Mouse (Mus musculus) liver (tissue): Measurements from ENCODE around the gene Scgb2b20.
"Not testable (repeated sequence)": the region's sequence is repeated elsewhere in the genome, so short reads cannot be mapped to it uniquely, and the experiment has no call there.

ENCODE experiments used
- DNase-seq: peaks from one replicate; pipeline ENCODE4 v3.0.0-alpha.2; 2020; ENCODE audit warnings: mixed read lengths

The Scgb2b20 gene

DNA sequence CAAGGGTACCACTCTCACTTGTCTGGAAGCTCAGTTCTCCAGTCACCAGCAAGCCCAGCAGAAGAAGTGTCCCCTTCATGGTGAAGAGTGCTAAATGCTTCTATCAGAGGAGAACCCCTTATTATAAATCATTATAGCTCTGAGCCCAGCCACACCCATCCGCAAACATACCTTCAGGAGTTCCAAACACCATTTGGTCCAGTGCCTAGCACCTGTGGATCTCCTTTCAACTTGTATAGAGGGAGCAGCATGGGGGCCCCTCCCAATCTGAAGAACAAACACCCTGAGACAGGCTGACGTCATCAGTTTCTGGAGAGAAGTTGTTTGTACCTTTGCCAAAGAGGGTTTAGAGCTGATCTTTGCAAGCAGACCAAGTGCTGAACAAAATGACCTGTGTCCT lies at the start of gene Scgb2b20:
Gene Scgb2b20 (minus strand): TSS at position 101 of the 400 bp plus-strand sequence.
- not testable (repeated sequence) for DNase-seq

DNA sequence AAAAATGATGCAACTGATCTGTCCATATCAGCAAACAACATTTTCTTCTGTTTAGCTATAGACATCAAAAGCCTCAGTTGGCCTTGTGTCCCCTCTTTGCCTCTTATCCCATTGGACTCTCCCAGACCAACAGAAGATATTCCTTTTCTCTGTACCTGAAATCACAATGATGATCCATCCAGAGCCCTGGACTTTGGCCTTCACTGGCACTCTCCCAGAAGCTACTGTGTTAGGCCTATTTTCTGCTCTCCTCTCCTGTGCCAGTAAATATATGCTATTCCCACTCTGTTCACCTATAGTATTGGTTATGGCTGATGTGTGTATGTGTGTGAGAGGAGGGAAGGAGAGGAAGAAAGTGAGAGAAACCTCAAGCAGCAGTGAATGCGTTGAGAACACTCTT lies 43.6 kb upstream of the Scgb2b20 start:
- DNase-seq: not testable (repeated sequence)

DNA sequence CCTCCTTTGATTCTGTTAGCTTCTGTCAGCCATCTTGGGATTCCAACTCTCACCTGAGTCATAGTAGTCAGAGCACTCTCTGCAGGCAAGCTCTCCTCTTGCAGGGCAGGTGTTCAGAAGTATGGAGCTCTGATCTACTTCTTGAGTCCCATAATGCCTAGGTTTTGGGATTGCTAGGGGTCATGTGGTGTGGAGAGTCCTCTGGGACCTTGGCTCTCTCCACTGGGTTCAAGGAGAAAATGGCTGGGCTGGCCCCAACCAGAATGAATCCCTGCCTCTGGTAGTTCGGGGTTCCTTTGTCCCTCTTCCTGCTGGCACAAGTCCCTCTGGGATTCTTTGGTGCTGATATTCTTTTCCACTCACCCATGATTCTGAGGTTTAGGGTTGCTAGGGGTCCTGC lies 35.5 kb upstream of the Scgb2b20 start:
- DNase-seq: no peak

DNA sequence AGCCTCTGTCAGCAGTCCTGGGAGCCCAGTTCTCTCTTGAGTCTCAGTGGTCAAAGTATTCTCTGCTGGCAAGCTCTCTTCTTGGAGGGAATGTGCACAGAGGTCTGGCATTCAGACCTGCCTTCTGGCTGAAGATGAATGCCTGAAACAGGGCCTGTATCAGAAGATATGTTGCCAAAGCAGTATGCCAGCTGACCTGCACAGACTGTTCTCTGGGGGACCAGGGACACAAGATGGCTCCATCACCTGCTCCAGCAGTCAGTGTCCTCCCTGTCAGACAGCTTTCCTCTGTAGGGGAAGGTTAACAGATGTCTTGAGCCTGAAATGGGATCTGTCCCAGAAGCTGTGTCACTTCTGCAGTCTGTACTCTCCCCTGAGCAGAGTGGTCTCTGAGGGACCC lies 33.6 kb upstream of the Scgb2b20 start:
- DNase-seq: not testable (repeated sequence)

DNA sequence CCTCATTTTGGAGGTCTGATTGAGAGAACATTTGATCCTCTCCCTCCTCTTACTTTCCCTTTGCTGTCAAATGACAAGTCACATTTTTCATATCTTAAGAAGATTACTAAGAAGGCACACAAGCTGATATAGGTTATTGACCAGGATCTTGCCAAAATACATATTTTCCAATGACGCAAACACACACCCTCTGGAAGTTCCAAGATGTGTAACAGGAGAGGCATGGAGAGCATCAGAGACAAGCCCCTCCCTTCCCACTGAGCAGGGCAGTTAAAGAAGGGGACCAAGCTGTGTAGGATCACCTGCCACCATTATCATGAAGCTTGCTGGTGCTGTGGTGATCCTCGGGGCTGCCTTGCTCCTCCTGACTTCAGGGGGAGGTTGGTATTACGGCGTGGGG lies 6.8 kb upstream of the Scgb2b20 start, which contains the start of gene Scgb1b20:
Gene Scgb1b20 (plus strand): TSS at position 301 of the 400 bp plus-strand sequence.
- DNase-seq: not testable (repeated sequence)
